Mouse (Mus musculus) frontal cortex, postnatal 10 days (tissue): ENCODE measurements around the gene Tmem210.

ENCODE experiments used
- DNase-seq, 2 experiments: peaks; one replicate each; pipeline ENCODE4 v3.0.0; 2022; ENCODE audit warnings: low spot score in 2 of 2, mixed read lengths in 1 of 2

Tmem210 gene

GRCm38 (mm10) chr2:25264851-25265250, 23.1 kb upstream of the Tmem210 start:
- DNase-seq: peak in 1 of 2 experiments; percentile 9

DNA sequence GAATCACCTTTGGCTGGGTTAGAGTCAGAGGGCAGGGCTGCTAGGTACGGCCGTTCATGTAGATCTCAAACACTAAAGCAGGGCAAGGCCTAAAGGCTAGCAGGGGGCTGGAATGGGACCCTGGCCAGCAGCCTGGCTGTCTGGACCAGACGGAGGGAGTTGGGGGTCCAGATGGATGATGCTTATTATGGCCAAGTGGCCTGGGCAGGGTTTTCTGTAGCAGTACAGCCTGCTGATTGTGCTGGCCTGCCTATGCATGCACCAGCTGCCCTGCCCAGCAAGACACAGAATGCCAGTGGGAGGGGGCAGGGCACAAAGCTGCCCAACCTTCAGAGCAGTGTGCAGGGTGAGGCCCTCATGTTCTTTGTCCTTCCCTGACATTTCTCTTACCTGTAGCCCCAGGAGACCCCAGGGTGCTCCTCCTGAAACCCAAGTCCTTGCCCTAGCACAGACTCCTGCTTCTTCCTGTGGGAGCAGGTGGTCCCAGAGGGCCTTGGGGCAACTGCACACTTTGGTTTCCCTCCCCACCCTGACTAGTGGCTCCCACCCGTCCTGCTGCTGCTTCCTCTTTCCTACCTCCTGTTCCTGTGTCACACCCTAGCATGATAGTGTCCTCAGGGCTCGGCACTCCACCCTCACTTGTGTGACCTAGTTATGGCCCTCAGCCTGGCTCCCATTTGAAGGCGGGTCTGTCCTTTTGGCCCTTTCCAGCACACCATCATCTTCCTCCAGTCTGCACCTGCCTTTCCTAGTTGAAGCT, 21.9 kb upstream of the Tmem210 start:
- DNase-seq: peak in 1 of 2 experiments; percentile 17

- peak in 1 of 2 experiments; percentile 31 for DNase-seq
Observed at GRCm38 (mm10) chr2:25266720-25267119, 21.2 kb upstream of the Tmem210 start.

- no peak for DNase-seq
Observed at GRCm38 (mm10) chr2:25267241-25267640, 20.7 kb upstream of the Tmem210 start.

GRCm38 (mm10) chr2:25267746-25268309, 20.1 kb upstream of the Tmem210 start:
- DNase-seq: no peak

GRCm38 (mm10) chr2:25271827-25272511, 16.0 kb upstream of the Tmem210 start, which contains the start of the genes Ssna1 and Anapc2:
Gene Ssna1 (minus strand): TSS chr2:25272438.
Gene Anapc2 (plus strand): TSS chr2:25272478.
- peak; percentile 93 to 98 for DNase-seq

DNA sequence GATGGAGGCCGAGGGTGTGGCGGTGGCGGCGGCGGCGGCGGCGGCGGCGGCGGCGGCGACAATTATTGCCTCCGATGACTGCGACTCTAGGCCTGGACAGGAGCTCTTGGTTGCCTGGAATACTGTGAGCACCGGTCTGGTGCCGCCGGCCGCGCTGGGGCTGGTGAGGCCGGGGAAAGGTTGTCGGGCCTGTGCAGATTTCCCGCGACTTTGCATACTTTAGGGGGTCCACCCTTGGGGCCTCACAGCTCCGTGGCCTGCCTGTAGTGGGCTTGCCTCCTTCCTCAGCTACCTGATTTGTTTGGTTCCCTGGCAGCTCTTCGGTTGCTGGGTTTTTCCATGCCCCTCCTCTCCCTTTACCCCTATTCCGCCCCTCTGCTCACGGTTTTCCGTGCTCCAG, 15.4 kb upstream of the Tmem210 start:
- DNase-seq: no peak

GRCm38 (mm10) chr2:25273010-25273409, 14.9 kb upstream of the Tmem210 start:
- DNase-seq: no peak

GRCm38 (mm10) chr2:25278928-25279882, 8.7 kb upstream of the Tmem210 start:
- DNase-seq: peak in 1 of 2 experiments; percentile 72

- DNase-seq: peak in 1 of 2 experiments; percentile 7
Observed at GRCm38 (mm10) chr2:25285551-25285950, 2.4 kb upstream of the Tmem210 start.

- peak in 1 of 2 experiments; percentile 9 for DNase-seq
Observed at GRCm38 (mm10) chr2:25286314-25286713, 1.6 kb upstream of the Tmem210 start.

- DNase-seq: peak in 1 of 2 experiments; percentile 21
Observed at GRCm38 (mm10) chr2:25286837-25287636, 908 bp upstream of the Tmem210 start.

DNA sequence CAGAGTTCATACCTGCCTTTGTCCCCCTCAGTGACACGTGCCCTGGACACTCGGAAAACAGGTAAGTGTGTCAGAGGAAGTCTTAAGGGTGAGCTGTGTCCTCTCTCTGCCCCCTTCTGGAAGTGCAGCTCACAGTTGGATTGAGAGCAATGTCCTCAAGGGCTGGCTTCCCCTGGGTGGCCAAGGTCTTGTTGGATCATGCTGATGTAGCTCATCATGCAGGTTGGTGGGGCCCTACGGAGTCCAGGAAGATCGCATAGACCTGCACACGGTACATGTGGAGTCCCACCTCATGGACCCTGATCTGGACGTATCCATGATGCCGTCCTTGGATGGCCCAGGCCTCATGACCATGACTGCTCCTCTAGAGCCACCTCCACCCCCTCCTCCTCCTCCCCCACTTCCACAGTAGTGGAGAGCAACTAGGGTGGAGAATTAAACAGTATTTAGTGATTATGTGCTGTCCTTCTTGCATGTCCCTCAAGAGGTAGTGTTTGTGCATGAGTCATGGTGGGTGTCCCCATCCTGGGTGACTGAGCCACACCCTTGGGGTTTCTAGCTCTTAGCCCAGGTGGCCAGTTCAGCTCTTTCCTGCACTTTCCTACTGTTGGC, 895 bp downstream of the Tmem210 start:
- DNase-seq: peak in 1 of 2 experiments; percentile 9

DNA sequence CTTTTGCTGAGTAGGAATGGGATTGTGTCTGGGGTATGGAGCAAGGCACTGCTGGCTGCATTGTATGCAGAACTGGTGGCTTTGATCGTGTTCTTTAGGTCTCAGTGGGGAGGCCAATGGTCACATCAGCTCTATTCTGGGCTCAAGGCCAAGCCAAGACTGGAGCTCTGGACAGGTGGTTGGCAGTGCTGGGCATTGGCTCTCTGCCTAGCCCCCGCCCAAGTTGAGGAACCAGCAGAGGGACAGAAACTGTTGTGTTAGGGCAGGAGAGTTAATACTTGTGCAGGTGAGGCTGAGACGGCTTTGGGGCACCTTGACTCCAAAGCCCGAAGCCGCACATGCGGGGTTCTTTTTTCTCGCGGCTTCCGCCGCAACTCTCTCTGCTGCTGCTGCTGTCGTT, 1.7 kb downstream of the Tmem210 start, which contains the start of gene Lrrc26:
Lrrc26 (plus strand) TSS at position 265 of the 400 bp plus-strand sequence.
- DNase-seq: peak in 1 of 2 experiments; percentile 27

DNA sequence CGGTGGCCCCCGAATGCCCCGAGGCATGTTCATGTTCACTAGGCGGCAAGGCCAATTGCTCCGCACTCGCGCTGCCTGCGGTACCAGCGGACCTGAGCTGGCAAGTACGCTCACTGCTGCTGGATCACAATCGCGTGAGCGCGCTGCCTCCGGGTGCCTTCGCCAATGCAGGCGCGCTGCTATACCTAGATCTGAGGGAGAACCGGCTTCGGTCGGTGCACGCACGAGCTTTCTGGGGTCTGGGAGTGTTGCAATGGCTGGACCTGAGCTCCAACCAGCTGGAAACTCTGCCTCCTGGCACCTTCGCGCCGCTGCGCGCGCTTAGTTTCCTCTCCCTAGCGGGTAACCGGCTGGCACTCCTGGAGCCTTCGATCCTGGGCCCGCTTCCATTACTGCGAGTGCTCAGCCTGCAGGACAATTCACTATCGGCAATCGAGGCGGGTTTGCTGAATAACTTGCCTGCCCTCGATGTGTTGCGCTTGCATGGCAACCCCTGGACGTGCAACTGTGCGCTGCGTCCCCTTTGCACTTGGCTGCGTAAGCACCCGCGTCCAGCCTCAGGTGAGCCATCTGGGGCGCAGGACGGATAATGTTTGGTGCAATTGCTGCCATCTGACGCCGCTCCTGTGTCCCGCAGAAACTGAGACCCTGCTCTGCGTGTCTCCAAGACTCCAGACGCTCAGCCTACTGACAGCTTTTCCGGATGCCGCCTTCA, 2.3 kb downstream of the Tmem210 start:
- peak in 1 of 2 experiments; percentile 66 for DNase-seq

DNA sequence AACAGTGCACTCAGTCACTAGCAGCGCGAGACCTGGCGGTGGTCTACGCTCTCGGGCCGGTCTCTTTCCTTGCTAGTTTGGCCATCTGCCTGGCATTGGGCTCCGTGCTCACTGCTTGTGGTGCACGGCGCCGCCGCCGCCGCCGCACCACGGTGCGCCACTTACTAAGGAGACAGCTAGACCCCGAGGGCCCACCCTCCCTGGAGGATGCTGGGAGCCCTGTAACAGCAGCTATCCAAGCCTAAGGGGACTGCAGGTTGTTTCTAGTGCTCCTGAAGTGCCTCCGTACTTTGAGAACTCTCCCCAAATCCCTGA, 2.8 kb downstream of the Tmem210 start:
- peak in 1 of 2 experiments; percentile 43 for DNase-seq

DNA sequence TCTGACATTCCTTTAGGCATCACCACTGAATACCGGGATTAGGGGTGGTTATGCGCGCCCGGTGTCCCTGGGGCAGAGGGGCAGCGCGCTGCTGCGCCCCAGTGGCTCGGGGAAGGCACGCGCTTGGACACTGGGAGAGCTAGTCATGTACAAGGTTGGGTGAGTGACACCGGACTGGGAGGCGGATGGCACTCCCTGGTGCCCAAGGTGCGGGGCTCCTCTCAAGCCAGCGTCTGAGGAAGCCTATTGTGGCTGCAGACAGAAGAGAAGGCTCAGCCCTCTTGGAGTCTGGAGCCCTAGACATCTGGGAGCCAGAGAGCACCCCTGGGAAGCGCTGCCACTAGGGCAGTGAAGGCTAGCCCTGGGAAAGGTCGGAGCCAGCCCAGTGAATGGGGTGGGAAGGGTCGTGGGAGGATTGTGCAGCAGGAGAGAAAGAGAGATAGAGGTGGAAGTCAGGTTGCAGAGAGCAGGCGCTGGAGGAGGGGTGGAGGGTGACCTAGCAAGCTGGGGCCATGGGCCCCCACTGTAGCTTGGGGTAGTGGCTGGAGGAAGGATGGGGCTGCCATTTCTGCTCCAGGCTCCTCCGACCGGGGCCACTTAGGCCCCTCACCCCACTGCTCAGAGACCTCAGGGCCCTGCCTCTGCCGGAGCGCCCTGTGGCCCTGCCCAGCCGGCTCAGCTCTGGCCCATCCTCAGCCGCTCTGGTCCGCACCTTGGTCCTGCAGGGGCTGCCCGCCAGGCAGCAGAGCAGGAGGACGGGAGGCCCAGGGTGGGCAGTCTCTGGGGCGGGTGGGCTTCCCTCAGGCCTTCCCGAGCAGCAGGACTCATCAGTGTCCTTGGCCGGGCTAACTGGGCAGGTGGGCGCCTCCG, 3.5 kb downstream of the Tmem210 start:
- DNase-seq: peak in 1 of 2 experiments; percentile 31

DNA sequence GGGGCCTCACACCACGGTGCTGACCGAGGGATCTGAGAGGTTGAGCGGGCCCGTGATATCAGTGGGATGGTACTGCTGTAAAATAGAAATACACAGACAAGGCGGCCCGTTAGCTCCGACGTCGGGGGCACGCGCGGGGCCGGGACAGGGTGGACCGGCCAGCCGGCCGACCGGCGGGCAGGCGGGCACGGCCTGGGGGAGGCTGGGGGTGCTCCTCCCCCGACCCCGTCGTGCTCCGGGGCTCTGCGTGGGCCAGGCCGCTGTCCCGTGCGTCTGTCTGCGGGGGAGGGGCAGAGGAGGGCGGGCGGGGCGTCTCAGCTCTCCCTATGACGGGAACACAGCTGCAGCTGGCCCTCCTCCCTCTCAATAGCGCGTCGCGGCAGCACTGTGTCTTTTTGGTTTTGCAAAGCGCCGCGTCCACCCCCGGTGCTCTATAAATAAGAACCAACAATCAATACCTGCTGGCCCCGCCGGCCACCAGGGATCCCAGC, 4.2 kb downstream of the Tmem210 start:
- DNase-seq: peak in 1 of 2 experiments; percentile 33
